Mouse (Mus musculus) fibroblast of lung, adult 2 months (primary cell): ENCODE data around the gene Otop2.

Experiments
- DNase-seq: peaks from one replicate; pipeline ENCODE4 v3.0.0-alpha.2; 2011; ENCODE audit warnings: low read depth

Gene Otop2

DNA sequence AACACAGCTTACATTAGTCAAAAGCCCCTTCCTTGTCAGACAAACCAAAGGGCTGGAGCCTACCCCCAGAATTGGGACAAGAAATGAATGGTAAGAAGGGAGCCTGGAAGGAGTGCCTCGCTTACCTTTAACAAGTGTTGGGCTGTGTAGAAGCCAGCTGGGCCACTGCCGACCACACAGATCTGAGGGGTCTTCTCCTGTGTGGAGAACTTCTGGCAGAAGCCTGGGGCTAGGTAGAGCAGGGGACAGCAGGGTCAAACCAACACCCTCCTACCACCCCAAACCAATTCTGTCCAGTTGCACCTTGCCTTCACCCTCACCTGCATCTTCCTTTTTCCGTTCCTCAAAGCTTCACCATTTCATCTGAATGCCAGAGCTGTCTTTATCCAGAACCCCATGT, 31.0 kb upstream of the Otop2 start:
- DNase-seq: no peak

DNA sequence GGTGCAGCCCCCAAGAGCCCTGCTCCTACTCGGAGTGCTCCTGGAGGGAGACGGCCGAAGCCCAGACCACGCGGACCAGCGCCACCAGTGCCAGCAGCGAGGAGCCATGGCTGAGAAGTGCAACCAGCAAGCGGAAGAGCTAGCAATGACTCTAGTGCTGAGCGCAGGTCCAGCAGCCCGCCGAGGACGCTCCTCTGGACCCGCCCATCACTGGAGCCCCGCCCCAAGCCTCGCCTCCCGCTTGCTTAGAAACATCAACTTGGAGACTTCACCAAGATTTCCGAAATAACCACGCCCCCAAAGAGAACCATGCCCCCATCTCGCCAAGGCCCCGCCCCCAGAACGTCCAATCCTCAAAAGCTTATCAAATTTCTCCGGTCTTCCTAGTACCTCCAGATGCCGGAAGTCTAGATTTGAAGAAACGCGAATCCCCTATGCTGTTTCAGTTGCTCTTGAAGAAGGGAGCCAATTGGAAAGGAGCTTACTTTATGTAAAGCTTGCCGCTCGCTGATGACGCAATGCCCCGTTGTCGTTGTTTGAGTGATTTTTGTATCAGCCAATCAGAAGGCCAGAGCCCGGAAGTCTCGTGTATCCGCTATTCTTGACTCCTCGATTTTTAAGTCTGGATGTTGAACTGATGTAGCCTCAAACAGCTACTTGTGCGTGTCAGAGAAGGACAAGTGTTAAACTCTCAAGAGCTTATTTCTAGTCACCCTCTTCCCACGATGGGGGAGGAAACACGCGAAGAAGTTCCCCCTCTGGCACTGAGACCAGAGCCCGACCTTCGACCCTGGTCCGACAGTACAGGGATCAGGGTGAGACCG, 30.0 kb upstream of the Otop2 start, which contains the start of gene Fdxr:
TSS of gene Fdxr (minus strand) at position 271 of the 824 bp plus-strand sequence.
- DNase-seq: peak; percentile 100

DNA sequence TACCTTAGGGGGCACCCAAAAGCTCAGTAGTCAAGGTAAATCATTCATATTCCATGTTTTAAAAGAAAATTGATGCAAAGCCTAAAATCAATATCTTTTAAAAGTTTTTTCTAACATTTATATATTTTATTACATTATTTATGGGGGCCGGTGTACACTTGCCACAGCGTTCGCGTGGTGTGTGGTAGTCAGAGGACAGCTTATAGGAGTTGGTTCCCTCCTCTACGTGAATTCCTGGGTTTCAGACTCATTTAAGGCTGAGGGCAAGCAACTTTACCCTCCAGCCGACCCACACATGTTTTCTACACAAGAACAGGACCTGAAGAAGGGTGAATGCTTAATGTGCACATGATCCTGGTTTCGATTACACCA, 29.4 kb upstream of the Otop2 start:
- DNase-seq: no peak

DNA sequence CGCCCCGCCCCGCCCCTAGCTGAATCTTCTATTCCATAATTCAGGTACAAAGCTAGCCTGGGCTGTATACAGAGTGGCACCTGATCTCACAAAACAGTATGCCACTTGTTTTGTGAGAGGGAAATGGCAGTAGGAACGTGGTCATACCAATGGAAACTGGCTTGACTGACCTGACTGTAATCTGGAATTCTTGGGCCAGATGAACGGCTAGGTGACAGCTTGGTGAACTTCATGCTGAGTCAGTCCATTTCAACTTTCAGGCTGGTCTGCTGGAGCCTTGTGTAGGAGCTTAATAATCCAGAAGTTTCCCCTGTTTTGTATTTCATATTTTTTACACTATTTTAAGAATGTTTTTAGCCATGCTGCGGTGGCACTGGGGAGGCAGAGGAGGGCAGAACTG, 28.8 kb upstream of the Otop2 start:
- no peak for DNase-seq

DNA sequence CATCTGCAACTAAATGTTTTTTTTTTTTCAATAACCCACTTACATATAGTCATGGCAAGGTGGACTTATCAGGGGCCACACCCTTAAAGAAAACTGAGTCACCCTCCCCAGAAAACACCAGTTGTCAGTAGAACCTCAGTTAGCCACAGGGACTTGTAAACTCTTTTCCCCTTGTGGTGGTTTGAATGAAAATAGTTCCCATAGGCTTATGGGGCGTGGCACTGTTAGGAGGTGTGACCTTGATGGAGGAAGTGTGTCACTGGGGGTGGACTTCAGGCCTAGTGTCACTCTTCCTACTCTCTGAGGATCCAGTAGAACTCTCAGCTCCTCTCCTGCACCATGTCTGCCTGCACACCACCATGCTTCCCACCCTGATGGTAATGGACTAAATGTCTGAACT, 27.2 kb upstream of the Otop2 start:
- no peak for DNase-seq

DNA sequence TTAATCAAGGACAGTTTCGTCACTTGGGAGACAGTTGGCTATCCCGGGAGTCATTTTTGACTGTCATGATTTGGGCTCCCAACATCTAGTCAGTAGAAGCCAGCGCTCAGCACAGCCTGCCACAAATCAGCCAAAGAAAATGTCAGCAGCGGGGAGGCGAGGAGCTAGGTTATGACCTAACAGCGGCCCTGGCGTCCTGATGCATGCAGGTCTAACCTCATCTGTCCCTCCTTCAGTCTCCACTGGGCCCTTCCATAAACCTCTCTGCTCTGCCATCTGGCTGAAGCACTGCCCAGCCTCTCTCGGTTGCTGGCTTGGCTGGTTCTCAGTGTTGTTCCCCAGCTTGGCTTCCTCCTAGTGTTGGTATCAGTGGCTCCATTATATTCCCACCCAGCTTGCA, 24.7 kb upstream of the Otop2 start:
- peak; percentile 54 for DNase-seq

DNA sequence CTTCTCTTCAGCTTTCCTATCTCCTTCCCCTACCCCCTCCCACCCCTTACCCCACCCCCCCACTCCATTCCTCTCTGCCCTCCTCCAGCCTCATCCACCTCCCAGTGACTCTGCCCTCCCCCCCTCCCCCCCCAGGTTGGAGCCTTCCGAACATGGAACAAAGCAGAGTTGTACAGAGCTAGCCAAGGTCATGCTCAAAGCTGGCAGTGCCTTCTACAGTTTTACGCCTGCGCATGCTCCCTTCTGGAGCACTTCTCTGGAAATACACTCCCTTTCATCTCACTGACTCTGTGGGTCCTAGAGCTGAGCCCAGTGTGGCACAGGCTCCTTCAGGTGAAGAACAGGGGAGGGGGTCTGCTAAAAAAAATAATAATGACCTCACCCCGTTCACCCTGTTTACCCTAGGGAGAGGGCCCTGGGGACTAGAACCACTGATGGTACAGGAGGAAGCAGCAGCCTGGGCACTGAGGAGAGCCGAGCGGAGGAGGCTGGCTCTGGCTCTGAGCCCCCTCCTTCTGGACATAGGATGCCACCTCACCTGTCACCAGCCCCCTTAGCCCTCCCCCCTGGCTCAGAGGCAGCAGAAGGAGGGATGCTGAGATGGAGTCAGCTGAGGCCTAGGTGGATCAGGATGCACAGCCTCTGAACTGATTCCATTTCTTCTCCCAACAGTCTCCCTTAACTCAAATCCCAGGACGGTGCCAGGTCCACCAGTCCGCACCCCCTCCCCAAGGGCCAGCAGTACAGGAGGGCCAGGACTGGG, 24.1 kb upstream of the Otop2 start:
- no peak for DNase-seq

DNA sequence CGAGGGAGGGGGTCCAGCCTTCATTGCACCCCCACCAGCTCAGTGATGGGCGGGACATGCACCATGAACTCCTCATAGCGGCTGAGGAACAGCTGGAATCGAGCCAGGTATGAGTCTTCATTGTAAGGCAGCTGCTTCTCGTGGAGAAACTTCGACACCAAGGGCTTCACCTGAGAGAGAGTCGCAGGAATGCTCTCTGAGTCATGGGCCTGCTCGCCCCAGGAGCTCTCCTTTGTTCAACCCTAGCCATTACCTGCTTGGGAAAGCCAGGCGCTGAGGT, 23.5 kb upstream of the Otop2 start:
- no peak for DNase-seq

DNA sequence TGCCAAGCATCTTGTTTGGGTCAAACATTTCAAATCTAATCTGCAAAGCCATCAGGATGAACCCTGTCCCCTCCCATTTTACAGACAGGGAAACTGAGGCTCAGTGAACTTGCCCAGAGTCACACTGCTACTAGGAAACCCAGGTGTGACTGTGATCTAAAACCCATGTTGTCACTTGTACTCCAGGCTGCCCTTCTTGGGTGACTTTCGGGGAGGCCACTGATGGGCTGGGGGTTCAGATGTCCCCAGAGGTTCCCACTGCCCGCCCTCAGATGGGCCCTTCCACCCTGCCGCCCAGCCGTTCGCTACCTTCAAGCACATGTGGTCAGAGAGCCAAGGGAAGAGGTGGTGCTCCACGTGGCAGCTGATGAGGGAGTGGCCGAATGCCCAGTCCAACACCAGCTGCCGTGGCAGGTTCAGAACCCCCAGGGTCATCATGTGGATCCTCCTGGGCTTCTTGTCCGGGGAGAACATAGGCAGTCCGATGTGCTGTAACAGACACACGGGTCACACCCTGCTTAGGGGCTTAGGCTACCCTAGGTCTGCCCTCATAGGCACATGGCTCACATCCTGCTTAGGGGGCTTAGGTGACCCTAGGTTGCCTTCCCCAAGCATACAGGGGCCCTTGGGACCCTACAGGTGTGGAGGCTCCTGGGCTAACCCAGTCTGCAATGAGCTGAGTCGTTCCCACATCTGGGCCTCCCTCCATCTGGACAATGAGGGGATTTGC, 22.9 kb upstream of the Otop2 start:
- no peak for DNase-seq

DNA sequence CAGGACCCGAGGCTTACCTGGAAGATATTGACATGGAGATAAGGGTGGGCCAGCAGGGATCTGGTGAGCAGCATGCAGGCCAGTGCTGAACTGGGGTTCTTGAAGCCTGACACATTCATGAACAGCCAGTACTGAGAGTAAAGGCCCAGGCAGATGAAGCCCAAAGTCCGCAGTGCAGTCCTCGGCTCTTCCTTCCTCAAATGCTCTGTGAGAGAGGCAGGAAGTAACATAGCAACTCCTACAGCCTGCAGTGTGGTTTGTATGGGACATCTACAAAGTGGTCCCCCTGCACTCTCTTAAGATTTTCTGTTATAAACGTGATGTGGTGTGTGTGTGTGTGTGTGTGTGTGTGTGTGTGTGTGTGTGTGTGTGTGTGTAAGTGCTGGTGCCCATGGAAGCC, 21.7 kb upstream of the Otop2 start:
- no peak for DNase-seq

DNA sequence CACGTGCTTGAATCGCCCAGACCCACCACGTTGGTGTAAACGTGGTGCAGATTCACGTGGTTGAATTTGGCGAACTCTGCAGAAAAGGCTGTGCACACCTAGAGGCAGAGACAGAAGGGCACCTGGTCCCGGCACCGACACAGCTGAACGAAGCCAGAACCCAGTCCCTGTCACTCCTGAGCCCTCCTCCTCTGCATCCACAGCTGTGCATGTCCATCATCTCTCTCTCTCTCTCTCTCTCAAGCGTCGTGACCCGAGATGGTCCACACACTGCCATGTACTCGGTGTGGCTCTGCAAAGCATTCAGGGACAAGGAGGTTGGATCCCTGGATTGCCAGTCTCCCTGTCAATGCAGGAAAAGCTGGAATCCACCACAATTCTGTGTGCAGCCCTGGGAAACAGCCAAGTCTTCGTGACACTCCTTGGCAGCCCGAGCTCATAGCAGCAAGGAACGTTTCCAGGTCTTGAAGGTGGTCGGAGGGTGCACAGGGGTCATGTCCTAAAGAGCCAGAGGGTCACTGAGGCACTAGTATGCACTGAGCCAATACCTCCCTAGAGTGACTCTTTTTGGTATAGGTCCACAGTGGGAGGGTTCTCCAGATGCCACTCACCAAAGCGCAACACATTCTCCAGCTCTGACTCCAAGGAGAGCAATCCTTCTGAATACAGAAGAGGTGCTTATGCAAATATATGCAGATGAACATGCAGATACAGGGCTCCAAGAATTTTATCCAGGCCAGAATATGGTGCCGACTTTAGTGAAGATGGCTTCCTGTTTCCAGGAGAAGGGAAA, 20.6 kb upstream of the Otop2 start:
- no peak for DNase-seq

DNA sequence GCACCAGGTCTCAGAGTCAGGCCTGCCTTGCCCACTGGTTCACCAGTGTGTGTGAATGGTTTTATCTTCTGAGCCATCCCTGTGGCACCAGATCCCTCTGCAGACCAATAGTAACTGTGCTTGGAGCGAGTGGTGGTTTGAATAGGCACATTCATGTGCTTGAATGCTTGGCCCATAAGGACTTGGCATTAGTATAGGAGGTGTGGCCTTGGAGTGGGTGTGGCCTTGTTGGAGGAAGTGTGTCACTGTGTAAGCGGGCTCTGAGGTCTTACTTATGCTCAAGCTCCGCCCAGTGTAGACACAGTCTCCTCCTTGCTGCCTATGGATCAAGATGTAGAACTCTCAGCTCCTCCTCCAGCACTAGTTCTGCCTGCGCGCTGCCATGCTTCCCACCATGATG, 19.6 kb upstream of the Otop2 start:
- DNase-seq: no peak

DNA sequence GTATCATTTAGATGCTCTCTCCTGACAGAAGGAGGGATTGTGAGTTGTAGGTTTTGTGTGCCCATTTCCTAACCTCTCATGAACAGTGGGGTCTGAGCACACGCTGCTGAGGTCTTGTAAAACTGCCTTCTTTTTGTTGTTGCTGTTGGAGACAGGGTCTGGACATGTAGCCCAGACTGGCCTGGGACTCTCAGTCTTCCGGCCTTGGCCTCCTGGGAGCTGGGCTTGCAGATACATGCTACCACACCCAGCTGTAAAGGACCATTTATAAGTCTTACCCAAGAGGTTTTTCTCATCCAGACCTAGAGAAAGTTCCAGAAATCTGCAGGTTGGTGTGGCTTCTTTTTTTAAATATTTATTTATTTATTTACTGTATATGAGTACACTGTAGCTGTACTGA, 18.7 kb upstream of the Otop2 start:
- no peak for DNase-seq

DNA sequence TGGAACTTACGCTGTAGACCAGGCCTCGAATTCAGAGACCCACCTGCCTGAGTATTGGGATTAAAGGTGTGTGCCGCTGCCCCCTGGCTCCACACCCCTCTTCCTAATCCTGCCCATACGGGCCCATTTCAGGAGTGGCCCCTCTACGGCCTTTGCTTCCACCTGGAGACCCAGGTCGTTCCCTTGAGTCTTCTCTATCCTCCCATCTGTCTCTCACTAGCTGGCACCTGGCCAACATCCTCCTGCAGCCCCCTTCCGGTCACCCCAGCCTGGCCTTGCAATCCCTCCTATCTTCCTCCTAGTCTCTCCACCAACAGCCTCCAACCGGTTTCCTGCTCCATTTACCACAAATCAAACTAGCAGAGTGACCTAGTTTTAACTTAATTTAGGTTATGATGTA, 17.1 kb upstream of the Otop2 start:
- DNase-seq: no peak

DNA sequence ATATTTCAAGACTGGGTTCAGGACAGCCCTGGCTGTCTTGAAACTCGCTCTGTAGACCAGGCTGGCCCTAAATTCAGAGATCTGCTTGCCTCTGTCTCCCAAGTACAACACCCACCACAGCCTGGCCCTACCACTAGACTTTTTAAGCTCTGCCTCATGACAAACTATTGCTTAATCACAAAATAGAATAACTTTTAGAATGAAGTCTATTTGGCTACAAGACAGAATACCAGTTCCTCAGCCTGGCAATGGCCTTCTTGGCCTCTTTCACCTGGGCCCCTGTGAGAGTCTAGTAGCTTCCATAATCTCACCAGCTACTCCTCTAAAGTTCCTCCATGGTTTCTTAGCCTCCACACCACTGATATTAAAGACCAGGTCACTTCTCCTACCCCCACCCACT, 16.6 kb upstream of the Otop2 start:
- no peak for DNase-seq

DNA sequence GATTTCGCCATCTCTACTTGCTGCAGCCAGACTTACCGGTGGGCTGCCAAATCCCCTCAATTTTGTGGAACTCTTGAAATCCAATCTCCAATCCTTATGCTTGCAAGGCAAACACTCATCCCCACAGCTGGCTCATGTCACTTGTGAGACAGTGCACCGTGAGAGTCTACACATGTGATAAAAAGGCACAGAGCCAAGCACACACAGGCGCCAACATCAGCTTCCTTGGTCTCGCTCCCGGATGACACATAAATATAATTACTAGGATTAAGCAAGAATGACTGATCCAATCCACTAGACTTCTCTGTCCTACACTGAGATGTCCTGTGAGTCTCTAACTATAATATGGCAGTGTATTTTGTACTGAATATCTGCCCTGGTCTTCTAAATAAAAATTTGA, 16.0 kb upstream of the Otop2 start:
- DNase-seq: peak; percentile 92

DNA sequence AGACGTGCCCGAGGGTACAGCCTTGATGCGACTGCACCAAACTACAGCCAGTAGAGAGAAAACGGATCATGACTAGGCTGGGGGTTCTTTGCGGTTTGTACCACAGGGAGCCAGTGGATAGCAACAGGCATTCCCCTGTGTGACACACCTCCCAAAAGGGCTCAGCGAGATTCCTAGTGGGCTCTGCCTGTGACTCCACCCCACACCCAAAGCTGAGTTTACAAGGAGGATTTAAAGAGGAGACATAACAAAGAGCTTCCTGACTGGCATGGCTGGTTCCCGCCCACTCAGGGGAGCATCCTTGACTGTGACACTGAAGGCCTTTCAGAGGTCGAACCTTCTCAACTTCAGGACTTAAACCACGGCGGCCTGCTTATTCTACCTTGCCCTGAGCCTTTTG, 15.5 kb upstream of the Otop2 start:
- no peak for DNase-seq

DNA sequence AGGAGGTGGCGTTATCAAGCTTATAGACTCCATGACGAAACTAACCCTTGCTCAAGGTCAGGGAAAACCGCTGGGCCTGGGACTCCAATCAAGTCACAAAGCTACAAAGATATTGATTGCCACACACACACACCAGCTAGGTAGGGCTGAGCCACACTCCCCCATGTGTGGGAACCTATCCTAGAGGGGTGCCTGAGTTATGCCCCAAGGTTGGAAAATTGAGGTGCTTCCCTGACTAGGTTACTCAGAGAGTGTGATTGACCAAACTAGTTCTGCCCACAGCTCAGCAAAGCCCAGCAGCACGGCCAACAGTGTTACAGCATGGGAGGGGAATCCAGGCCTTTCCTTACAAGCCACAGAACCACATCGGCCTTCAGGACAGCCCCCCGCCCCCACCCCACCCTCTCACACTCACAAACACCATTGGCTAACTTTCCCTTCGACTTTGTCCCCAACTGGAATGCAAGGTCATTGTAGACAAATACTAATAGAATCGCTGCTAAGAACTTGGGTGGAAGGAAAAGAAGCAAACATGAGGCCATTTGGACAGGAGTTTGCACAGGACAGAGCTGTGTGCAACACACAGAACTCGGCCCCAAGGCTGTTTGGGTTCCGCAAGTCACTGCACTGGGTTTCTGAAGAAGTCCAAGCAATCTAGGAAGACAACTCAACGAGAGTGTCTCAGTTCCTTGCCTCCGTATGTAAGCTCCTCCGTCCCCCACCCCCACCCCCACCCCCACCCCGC, 14.2 kb upstream of the Otop2 start:
- DNase-seq: no peak

DNA sequence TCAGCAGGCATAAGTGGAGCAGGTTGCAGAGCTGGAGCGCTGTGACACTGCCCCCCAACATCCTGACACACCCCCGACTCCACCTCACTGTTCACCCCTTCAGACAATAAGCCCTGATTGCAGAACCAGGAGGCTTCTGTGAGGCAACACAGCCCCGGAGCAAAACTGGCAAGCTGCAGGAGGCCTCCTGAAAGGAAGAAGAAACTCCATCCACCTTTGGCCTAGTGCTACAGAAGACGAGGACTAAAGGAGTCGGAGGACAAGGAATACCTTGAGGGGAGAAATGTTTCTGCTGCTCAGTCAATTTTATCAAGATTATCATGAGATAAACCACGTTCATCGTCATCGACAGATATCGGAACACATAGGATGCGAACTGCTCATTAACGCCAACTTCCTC, 11.0 kb upstream of the Otop2 start:
- DNase-seq: no peak

DNA sequence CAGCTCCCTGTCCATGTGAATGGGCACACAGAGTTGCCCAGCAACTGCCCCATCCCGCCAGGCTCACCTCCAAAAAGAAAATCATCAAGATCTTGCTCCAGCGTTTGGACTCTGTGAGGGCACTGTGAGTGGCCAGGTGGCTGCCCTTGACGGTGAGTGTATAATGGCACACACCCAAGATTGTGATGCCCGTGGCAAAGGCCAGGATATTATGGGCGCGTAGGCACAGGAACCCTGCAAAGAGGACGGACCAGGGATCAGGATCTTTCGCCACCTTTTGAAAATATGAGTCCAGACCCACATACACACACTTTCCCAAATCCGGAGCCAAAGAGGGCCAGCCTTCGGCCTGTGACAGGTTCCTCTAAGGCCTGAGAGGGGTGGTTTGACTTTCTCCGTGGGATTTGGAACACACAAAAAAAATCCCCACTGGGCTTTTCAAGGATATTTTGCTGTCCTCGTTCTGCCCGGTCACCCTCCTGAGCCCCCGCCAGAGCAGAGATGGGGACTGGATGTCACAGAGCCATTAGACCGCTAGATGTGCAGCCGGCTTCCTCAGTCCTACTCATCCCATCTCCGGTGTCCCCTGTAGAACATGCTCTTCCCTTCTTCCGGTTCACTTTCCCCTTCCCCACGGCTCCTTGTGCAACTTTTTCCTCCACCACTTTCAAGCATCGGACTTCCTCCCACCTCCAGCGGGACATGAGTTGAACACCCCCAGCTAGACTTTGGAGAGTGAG, 10.3 kb upstream of the Otop2 start:
- DNase-seq: no peak
